Mouse (Mus musculus): ENCODE results near the gene Ccr1l1.

- no peak for TF ChIP-seq POLR2A (IDR thresholded peaks at IDR 0.05; ENCODE audit: low read depth, low read length)
- TF ChIP-seq CTCF (IDR thresholded peaks at IDR 0.05; ENCODE audit: extremely low read depth, insufficient read depth, insufficient read length, insufficient replicate concordance), result no peak
Measured at GRCm38 (mm10) chr9:123951176-123951575, 27.0 kb downstream of the Ccr1l1 start.

Measured in spleen, adult 2 months (tissue).